Mouse (Mus musculus) left cerebral cortex, adult 11 months (tissue): ENCODE measurements around the gene Map1b.

Experiments
- DNase-seq: peaks from one replicate; pipeline ENCODE4 v3.0.0; 2022; ENCODE audit warnings: low spot score

Map1b gene

DNA sequence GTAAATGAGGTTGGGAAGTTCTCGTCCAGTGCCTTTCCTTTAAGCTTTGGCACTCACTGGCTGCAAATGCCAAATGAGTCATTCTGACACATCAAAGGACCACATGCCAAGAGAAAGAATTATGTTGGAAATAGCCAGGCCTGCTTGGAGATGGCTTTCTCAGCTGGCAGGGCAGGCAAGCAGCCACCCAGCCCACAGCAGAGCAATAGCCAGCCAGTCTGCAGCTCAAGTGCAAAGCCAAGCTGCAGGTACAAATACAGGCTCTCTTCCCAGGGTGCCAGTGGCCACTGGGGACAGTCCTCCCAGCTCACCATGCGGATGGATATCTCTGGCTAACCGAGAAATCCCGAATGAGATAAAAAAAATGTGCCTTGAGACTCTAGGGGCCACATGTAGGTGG lies 12.1 kb upstream of the Map1b start:
- no peak for DNase-seq

DNA sequence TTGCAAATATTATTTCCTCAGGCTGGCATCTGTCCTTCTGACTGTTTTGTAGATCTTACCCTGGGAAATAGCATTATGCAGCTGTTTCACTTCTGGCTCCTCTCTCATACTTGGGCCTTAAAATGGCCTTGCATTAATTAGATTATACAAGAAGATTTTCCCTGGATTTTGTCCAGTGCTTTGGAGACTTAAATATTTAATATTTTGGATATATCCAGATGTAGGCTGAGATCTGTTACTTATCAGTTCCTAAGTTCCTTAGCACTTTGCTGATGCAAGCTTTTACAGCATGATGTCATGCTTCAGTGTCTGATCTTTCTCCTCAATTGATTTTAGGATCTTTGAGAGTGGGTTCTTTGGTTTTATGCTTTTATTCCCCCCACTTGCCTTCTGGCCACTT lies 11.6 kb upstream of the Map1b start:
- no peak for DNase-seq

DNA sequence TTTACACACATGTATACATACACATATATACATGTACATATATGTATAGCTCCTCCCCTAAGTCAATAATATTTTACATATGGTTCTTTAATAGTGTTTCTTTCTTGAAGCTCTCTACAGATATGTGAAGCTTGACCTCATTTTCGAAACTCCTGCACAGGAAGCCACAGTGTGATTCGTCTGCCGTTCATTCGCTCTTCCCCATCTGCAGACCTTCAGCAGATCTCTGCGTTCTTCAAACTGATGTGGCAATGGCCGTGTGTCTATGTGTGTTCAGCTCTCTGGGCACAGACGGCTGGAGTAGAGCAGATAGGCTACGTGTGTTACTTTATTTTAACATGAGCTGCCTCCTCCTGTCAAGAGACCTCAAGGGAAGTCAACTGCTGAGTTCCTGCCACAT lies 9.2 kb upstream of the Map1b start:
- DNase-seq, result no peak

DNA sequence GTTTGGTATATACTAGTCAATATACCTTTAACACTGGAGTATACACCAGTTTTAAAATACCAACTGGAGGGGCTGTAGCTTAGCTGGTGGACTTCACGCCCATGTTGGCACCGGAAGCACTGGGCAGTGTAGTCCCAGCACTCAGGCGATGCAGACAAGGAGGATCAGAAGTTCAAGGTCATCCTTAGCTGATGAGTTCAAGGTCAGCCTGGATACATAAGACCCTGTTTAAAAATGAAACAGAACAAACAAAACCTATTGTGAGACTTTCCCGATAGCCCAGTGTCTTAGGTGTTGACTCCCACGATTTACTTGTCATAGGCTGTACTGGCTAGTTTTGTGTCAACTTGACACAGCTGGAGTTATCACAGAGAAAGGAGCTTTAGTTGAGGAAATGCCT lies 1.5 kb upstream of the Map1b start:
- no peak for DNase-seq

DNA sequence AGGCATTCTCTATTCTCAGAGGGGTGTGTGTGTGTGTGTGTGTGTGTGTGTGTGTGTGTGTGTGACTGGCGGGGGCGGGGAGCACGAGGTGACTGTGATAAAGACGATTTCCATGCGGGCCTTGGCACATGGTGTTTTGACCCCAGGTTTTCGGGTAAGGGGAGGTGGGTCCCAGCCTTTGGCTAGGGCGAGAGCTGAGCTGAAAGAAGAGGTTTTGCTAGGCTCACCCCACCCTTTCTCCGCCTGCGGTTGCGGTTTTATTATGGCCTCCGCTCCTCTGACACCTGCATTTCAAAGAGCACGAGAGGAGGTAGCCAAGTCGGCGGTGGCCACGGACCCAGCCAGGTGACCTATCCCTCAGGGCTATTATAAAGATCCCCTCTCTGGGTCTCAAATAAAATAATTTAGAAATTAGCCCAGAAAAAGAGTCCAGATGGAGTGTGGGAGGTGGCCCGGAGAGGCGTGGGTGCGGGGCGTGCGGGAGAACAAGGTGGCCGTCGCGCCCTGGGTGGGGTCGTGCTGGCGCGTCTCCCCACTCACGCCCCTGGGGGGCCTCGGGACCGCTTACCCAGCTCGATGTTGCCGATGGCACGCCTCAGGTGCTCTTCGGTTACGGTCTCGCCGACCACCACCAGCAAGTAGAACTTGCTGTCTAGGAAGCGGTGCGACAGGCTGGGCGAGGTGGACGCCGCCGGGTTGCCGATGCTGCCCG lies 448 bp downstream of the Map1b start:
- no peak for DNase-seq

DNA sequence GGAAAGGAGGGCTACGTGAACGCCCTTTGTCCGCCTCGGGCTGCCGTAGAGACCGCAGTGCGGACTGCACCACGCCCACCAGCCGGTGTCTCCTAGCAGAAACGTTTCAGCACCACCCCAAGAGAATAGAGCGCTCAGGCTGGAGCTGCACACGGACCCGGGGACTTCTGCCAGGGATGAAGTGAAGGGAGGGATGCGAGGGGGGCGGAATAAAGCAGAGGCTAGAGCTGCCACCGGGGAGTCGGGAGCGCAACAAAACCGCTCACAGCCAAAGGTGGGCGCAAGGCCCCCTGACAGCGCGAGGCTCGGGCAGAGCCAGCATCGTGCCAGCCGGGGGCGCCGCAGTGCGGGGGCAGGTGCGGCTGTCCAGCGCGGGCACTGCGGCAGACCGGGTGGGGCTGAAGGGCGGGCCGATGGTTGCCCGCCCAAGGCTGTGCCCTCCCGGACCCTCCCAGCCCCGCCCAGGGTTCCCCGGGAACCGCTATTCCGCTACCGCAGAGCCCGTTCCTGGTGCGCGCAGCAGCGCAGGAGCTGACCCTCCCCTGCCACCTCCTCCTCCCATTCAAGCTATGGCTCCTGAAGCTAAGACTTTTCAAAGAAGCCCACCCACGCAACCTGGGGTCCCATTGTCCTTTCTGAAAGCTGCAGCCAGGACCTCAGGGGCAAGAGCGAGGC lies 1.3 kb downstream of the Map1b start:
- no peak for DNase-seq

DNA sequence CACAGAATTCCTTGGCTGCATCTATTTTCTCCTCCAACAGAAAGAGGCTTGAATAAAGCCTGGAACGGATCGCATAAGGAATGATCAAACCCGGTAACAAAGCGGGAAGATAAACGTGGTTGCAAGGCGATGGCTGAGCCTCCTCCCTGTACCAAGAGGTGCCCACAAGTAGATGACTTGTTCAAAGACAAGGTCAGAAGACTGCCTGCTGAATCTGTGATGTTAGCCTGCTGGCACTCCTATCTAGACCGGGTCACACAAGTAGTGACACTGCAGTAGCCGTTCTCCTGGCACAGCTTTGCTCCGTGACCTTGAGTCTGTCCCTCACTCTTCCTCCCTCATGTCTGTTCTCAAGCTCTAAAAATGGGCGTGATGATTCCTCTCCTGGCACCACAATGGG lies 2.4 kb downstream of the Map1b start:
- no peak for DNase-seq

DNA sequence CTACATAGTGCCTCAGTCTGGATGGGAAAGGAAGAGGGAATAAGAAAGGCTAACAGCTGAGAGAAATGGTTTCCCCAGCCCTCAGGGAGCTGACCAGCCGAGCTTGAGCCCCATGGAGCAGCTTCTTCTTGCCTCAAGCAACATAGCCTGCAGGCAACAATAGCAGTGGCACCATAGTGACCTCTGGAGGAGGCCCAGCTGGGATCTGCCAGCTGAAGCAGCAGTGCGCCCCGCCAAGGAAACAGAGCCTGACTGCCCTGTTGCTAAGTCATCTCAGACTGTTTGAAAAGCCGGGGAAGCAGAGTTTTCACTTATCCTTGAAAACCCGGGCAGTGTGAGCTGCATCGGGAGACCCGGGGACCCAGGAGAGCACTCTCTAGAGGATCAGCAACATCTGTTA lies 3.2 kb downstream of the Map1b start:
- DNase-seq, result no peak

DNA sequence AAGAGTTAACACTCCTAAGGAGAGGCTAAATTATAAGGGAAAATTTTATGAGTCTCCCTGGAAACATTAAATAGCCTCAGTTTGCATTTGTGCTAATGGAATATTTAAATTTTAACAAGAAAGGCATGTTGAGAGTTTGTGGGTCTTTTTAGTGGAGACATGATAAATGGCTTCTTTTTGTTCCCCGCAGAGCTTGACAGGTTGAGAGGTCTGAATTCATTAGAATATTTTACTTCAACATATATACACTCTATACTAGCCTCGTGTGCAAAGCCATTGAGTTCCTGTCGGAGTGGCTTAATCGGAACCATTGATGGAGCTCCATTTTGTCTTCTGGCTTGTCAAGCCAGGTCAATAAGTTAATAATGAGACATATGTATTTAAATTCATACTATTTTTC lies 6.4 kb downstream of the Map1b start:
- DNase-seq, result no peak

DNA sequence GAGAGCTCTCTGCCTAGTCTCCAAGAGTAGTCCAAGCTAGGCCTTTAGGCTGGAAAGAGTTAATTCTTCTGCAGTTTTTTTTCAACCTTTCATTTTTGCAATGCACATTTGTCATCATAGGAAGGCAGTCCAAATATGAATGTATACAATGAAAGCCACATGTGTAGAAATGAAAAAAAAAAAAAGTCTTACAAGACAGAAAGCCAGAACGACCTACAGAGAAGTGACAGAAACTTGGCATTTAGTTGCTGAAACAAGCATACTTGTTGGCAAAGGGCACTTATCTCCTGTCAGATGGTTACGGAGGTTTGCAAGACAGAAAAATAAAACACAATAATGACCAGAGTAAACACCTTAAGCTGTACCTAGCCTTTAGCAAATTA lies 9.8 kb downstream of the Map1b start:
- no peak for DNase-seq

DNA sequence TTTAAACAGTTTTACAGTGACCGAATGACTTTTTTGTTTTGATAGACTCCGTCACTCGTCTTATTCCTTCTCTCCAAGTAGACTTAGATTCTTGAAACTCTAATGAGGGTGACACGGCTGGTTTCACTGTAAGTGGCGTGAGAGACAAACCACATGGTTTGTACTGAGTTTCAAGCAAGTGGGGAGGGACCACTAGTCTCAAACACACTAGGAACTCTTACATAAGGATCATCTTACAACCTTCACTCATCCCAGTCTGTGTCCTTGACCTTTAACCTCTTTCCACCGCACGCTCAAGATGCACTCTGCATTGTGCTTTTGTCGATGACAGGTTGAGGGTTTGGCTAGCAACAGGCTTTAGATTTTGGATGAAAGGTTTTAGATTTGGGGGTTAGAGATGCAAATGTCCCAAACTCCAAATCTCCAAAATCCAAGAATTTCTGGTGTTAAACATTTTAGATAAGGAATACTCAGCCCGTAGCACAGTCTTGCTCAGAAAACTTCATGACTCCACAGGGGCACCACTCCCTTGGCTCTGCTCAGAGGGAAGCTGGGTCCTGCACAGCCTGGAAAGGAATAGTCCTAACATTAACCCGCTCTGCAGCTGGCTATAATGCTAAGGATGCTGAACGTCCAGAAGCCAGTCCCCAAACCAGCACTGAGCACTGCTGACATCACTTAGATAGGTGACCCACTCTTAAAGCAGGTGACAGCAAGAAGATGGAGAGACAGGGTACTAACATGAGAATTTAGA lies 10.3 kb downstream of the Map1b start:
- DNase-seq, result no peak

DNA sequence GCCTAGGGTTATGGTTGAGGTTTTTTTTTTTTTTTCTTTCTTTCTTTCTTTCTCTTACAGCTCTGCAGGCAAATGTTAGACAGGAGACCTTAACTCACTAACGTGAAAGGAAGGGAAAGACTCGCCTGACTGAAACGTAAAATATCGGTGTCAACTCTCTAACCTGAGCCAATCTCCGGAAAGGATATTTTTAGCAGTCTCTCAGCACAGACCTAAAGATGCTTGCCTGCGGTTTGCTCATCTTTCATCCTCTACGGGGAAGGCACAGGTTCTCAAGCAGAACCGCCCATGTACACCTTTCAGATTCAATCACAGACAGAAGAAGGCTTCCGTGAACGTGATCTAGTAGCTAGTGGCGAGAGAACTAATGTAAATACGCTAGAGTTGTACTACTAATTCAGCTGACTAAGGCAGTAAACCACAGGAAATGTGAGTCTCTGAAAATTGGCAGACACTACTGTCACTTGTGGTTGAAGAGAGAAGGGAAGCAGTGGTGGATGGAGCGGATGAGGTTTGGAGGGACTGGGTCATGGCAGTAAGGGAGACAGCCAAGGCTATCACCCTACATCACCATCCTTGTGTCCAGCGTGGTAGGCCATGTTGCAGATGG lies 12.9 kb downstream of the Map1b start:
- DNase-seq, result no peak

DNA sequence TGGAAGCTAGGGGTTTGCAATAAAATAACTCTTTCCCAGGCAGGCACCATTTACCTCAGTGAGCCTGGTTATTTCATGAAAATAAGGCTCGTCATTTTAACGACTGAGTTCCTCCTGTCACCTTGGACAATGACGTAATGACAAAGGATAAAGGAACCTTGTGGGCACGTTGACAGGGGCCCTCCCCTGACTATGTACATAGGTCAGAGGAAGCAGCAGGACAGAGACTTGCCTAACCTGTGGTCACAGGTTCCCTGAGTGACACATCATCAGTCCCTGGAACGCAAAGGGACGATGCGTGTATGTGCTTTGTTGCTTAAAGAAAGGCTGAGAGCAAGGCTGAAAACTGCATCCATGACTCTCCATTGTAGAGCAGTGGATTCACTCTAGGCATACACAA lies 13.4 kb downstream of the Map1b start:
- no peak for DNase-seq

DNA sequence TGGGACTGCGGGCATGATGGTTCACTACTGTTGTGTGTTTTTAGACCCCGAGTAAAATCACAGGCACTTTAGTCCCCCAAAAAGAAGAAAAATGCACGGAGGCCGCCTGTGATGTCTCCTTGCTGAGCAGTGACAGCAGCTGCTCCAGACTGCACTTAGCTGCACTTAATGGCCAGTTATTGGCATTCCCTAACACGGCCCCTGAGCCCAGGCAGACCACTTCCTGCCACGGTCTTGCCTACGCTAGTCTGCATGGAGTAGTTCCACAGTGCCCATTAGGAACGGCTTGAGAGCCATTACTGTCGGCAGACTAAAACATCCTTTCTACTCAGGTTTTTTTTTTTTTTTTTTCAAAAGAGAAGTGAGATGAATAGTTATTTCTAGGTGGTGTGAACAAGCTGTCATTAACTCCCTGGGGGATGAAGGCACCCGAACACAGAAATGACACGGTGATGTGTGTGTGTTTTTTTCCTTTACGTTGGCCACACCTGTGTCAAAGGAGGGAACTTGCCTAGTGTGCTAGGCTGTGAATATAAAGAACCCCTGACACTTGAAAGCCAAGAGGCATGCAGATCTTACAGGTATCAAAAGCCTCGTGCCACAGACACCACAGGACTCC lies 14.1 kb downstream of the Map1b start:
- no peak for DNase-seq

DNA sequence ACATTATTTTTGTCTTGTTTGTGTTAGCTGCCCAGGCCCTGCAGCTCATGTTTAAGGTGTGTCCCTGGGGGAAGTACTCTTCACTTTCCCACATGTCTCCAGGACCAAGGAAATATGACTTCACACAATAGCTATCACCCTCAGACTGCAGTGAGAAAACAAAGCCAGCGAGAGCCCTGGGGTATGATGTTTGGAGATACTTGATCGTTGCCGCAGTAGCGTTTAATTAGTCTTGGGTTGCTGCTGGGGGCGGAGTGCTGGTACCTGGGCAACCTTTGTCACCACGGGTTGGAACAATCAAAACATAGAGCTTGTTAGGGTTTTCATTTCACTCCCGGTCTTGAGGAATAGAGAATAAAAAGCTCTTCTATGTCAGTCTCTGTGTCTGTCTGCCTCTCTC lies 14.9 kb downstream of the Map1b start:
- DNase-seq, result no peak

DNA sequence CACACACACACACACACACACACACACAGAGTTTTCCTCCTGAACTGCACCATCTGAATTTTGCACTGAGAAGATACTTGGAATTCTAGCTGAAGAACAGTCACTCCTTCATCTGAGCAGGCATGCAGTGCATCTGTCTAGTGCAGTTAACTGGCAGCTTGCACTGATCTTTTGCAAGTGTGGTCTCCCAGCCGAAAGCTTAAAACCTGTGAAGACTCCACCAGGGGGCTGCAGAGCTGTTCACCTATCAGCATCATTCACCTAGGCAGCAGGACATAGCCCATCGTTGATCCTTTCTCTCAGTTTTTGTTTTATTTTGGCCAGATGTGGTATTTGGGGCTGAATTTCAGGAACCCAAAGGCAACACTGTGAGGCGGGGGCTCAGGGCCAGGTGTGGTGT lies 15.7 kb downstream of the Map1b start:
- DNase-seq, result no peak

DNA sequence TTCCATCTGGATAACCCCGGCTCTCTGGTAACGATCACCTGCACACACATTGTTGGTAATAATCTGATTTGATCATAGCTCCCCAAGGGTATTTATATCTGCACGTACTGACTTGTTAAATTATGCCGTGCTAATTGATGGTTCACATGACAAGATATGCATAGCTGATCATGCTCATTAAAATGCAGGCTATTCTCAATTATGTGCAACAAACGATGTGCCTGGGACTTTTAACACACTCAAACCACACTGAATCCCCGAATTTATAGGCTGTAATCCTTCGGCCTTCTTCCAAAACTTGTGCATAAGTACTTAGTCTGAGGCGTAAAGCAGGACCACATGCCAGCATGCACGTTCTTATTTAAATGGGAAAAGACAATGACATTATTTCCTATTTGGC lies 16.6 kb downstream of the Map1b start:
- no peak for DNase-seq

DNA sequence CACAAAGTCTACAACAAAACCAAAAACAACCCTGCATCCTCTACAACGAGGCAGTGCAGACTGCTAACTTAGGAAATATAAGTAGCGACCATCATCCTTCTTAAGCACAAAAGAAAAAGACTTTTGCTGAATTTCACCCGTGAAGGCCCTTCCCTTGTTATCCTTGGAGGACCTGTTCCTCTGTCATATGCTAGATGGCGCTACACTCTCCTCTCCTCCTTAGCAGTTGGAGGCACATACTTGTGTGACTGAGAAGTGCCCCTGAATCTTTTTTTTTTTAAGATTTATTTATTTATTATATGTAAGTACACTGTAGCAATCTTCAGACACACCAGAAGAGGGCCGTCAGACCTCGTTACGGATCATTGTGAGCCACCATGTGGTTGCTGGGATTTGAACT lies 20.2 kb downstream of the Map1b start:
- no peak for DNase-seq

DNA sequence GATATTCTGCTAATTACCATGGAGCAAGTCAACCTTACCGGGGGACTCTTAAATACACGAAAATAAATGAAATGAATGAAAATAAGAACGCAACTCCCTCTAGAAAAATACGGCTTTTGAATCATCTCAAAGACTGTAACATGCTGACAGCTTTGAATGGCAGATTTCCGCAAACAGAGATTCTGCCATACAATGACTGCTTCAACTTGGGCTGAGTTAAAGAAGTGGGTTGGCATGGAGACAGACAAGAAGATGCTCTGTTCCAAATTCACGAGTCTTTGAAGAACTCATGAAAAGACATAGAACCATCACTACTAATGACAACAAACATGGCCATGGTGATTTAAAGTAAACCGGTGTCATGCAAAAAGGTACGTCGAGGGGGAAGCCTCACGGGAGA lies 21.9 kb downstream of the Map1b start:
- no peak for DNase-seq

DNA sequence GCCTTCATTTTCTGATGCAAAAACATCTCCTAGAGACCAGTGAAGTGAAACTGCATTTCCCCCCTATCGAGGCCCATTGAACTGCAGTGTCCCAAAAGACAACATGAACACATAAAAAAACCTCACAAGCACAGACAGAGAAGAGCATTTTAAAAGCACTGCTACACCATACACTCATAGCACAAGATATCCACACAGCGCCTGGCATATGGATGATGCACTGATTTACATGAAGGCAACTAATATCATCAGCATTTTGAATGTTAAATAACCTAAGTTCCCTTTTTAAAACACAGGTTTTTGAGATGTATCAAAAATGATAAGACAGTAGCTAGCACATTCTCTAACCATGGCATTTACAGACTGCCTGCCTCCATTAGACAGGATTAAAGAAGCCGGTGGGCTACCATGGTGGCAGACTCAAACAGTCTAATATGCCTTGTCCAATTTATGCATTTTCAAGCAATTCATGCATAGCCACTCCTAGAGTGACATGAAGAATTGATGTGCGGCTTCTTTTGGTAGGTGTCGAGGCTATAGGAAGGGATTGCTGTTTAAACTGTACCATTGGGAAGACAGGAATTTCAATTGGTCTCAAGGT lies 22.9 kb downstream of the Map1b start:
- DNase-seq, result no peak

DNA sequence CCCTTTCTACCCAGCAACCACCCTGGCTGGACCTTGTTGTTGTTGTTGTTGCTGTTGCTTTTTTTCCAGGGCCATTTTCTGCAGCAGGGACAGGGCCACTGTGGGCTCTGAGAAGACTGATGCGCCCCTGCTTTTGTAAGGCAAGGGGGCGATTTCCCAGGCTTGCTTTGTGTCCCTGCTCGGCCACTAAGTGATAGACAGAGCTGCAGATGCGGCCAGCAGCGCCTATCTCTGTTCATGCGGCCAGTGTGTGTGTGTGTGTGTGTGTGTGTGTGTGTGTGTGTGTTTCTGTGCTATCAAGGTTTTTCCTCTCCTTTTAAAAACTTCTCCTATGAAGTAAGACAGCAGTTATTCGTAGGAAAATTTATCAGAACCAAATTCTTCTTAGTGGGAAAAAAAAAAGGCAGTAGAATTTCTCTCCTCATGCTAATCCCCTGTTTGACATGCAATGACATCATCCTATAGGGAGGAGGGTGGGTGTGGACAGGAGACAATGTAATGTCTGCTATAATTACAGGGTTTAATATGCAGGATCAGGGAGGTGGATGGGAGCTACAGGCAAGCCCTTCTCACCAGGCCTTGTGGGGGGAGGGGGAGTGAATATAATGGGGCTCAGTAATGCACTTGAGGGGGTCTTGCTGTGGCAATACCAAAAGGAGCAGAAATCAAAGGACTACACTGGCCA lies 23.6 kb downstream of the Map1b start:
- DNase-seq, result no peak

DNA sequence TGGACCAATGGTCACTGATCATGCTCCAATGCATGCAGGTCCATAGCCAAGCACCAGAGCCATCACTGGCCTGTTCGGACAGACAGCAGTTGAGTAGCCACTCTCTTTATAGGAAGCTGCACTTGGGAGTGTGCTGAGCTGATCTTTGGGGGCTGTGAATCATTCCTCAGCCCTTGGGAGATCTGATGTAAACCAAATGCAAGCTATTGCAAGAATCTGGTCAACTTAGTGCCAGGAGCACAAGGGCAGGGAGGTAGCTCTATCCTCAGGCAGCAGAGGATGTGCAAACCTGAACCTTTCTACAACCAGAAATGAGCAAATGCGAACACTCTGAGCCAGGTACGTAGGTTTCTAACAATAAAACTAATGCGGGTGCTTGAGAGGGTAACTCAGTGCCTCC lies 26.3 kb downstream of the Map1b start:
- no peak for DNase-seq
